Mouse (Mus musculus) kidney, embryonic 14.5 days (tissue): ENCODE results near the gene Plcd3. TPM values are rescaled to one million over a fixed set of nuclear protein-coding genes. Genes with fewer than 3 reads are reported as not detected.

ENCODE experiments used
- ATAC-seq: fragments of 200-750 bp; cut with Nextera tagmentation; 2 replicates; pipeline ENCODE4 v1.8.0; 2017; ENCODE audit warnings: moderate number of reproducible peaks, mild to moderate bottlenecking, moderate TSS enrichment, moderate library complexity; ENCODE audit not compliant: low FRiP score, low TSS enrichment
- H3K27ac ChIP-seq: fragments of 300-500 bp; sonication (generic); 2 replicates; pipeline ENCODE4 v1.5.1; 2014; ENCODE audit warnings: low read depth, mild to moderate bottlenecking, low read length, moderate library complexity, mixed read lengths
- H3K27me3 ChIP-seq: fragments of 300-500 bp; sonication (generic); 2 replicates; pipeline ENCODE4 v1.6.1; 2014; ENCODE audit warnings: mild to moderate bottlenecking, low read length; ENCODE audit not compliant: control insufficient read depth, insufficient read depth
- H3K36me3 ChIP-seq: fragments of 300-500 bp; sonication (generic); 2 replicates; pipeline ENCODE4 v1.6.1; 2014; ENCODE audit warnings: low read length, mixed read lengths; ENCODE audit not compliant: control insufficient read depth, insufficient read depth
- H3K4me1 ChIP-seq: fragments of 300-500 bp; sonication (generic); 2 replicates; pipeline ENCODE4 v1.6.1; 2014; ENCODE audit warnings: low read length, mixed read lengths; ENCODE audit not compliant: control insufficient read depth, insufficient read depth
- H3K4me2 ChIP-seq: fragments of 300-500 bp; sonication (generic); replicated peaks from 2 replicates; pipeline ENCODE4 v1.6.1; 2014; ENCODE audit warnings: low read depth, mild to moderate bottlenecking, low read length
- H3K4me3 ChIP-seq: fragments of 300-500 bp; sonication (generic); 2 replicates; pipeline ENCODE4 v1.5.1; 2014; ENCODE audit warnings: mild to moderate bottlenecking, low read length
- H3K9ac ChIP-seq: fragments of 300-500 bp; sonication (generic); 2 replicates; pipeline ENCODE4 v1.6.1; 2014; ENCODE audit warnings: low read depth, mild to moderate bottlenecking, low read length, moderate library complexity
- H3K9me3 ChIP-seq: fragments of 300-500 bp; sonication (generic); 2 replicates; pipeline ENCODE4 v1.6.1; 2016; ENCODE audit warnings: low read length; ENCODE audit not compliant: control insufficient read depth
- WGBS: fragments of 180-500 bp; shearing (Covaris S2); extraction: QIAGEN DNeasy Blood & Tissue Kit; methylation state at CpG from one replicate; pipeline ENCODE4 v1.1.7; 2014; 5-methylcytosine and 5-hydroxymethylcytosine counted together
- polyA plus RNA-seq: library from polyadenylated mRNA; unstranded; fragments of >200 nt; fragmentation: Nextera tagmentation; extraction: Ambion mirVana; gene quantifications from 2 replicates; pipeline ENCODE4 v1.2.1, GENCODE M21; 2014

Plcd3 gene
- 3.2 and 4.4 TPM in 2 replicates for polyA plus RNA-seq

GRCm38 (mm10) chr11:103101481-103101865 is at the start of gene Plcd3, which contains the start of gene Acbd4:
Gene Plcd3 (minus strand): TSS chr11:103101658.
Gene Acbd4 (plus strand): TSS chr11:103101682.
- H3K27ac ChIP-seq, result no peak within 1 kb of the TSS
- peaks cover 49% of the 10 kb centered on the region for H3K4me1 ChIP-seq
- no peaks in the 10 kb centered on the region for H3K36me3 ChIP-seq
- WGBS, result under 1% methylated on average over 34 of the region's 34 CpGs
- H3K27me3 ChIP-seq, result no peaks in the 10 kb centered on the region; the same call in 1 of the 2 replicates
- H3K4me2 ChIP-seq, result peak within 1 kb of the TSS; percentile 86
- ATAC-seq, result peak; percentile 55
- H3K4me3 ChIP-seq, result peak within 1 kb of the TSS; percentile 60
- peak within 1 kb of the TSS; percentile 61 for H3K9ac ChIP-seq
- no peaks in the 10 kb centered on the region for H3K9me3 ChIP-seq

GRCm38 (mm10) chr11:103149771-103150170 is 48.3 kb upstream of the Plcd3 start:
- H3K4me2 ChIP-seq, result no peak overlapping the region
- no peak overlapping the region for H3K9ac ChIP-seq
- peaks cover 5% of the 10 kb centered on the region; the same call in 1 of the 2 replicates for H3K4me1 ChIP-seq
- ATAC-seq, result no peak
- H3K4me3 ChIP-seq, result no peak overlapping the region
- H3K27me3 ChIP-seq, result no peaks in the 10 kb centered on the region
- H3K27ac ChIP-seq, result no peak overlapping the region
- no peaks in the 10 kb centered on the region for H3K9me3 ChIP-seq
- no peaks in the 10 kb centered on the region for H3K36me3 ChIP-seq
- WGBS, result 86% methylated on average over 4 of the region's 4 CpGs

GRCm38 (mm10) chr11:103147766-103148165 is 46.3 kb upstream of the Plcd3 start:
- H3K36me3 ChIP-seq, result no peaks in the 10 kb centered on the region
- no peak overlapping the region for H3K4me3 ChIP-seq
- H3K9me3 ChIP-seq, result no peaks in the 10 kb centered on the region
- no peak overlapping the region for H3K27ac ChIP-seq
- H3K4me1 ChIP-seq, result peaks cover 9% of the 10 kb centered on the region
- no peak overlapping the region for H3K9ac ChIP-seq
- no peaks in the 10 kb centered on the region for H3K27me3 ChIP-seq
- ATAC-seq, result no peak
- H3K4me2 ChIP-seq, result no peak overlapping the region
- WGBS, result 50% methylated on average over 4 of the region's 4 CpGs

DNA sequence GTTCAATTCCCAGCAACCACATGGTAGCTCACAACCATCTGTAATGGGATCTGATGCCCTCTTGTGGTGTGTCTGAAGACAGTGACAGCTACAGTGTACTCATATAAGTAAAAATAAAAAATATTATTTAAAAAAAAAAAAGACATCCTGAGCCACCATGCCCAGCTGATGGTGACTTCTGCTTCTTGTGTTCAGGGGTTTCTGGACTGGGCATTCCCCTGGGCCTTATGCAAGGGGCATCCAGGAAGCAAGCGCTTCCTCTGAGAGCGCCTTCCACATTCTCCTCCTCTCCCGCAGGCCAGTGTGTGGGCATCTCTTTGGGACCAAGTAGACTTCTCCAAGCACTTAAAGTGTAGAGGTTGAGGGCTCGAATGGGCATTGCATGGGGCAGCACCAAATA is 44.9 kb upstream of the Plcd3 start:
- ATAC-seq, result no peak
- no peaks in the 10 kb centered on the region for H3K9me3 ChIP-seq
- H3K4me3 ChIP-seq, result no peak overlapping the region
- H3K9ac ChIP-seq, result no peak overlapping the region
- no peak overlapping the region for H3K27ac ChIP-seq
- no peaks in the 10 kb centered on the region for H3K27me3 ChIP-seq
- H3K4me1 ChIP-seq, result peaks cover 23% of the 10 kb centered on the region
- H3K4me2 ChIP-seq, result no peak overlapping the region
- no peaks in the 10 kb centered on the region for H3K36me3 ChIP-seq
- WGBS, result 93% methylated on average over 4 of the region's 4 CpGs

GRCm38 (mm10) chr11:103144309-103145285 is 43.1 kb upstream of the Plcd3 start:
- Histone ChIP-seq H3K4me2 (no peak overlapping the region), H3K4me1 (peaks cover 29% of the 10 kb centered on the region), H3K9ac (no peak overlapping the region), H3K36me3 (no peaks in the 10 kb centered on the region), H3K4me3 (no peak overlapping the region), H3K9me3 (no peaks in the 10 kb centered on the region), H3K27me3 (no peaks in the 10 kb centered on the region), H3K27ac (no peak overlapping the region; the same call in 1 of the 2 replicates)
- ATAC-seq, result no peak
- 40% methylated on average over 12 of the region's 12 CpGs for WGBS

- H3K9ac ChIP-seq, result peak overlapping the region; percentile 40
Observed at GRCm38 (mm10) chr11:103142441-103143182, 41.2 kb upstream of the Plcd3 start.

GRCm38 (mm10) chr11:103141944-103142255 is 40.4 kb upstream of the Plcd3 start:
- H3K36me3 ChIP-seq, result peaks cover 6% of the 10 kb centered on the region; the same call in 1 of the 2 replicates
- H3K4me2 ChIP-seq, result peak overlapping the region; percentile 8; the same call in 1 of the 2 replicates
- WGBS, result 13% methylated on average over 1 of the region's 1 CpGs

More at GRCm38 (mm10) chr11:103142441-103143182, 41.2 kb upstream of the Plcd3 start:
- Histone ChIP-seq H3K4me1 (peaks cover 29% of the 10 kb centered on the region), H3K4me3 (peak overlapping the region; percentile 16), H3K9me3 (no peaks in the 10 kb centered on the region), H3K27ac (peak overlapping the region; percentile 79), H3K36me3 (peaks cover 6% of the 10 kb centered on the region; the same call in 1 of the 2 replicates), H3K4me2 (peak overlapping the region; percentile 35), H3K27me3 (no peaks in the 10 kb centered on the region)
- 23% methylated on average over 8 of the region's 8 CpGs for WGBS
- ATAC-seq, result peak; percentile 70

GRCm38 (mm10) chr11:103141101-103141943 is 39.9 kb upstream of the Plcd3 start:
- ATAC-seq, result peak; percentile 48; the same call in 1 of the 2 replicates
- no peaks in the 10 kb centered on the region for H3K9me3 ChIP-seq
- H3K36me3 ChIP-seq, result peaks cover 6% of the 10 kb centered on the region; the same call in 1 of the 2 replicates
- peak overlapping the region; percentile 40; the same call in 1 of the 2 replicates for H3K9ac ChIP-seq
- no peak overlapping the region for H3K4me3 ChIP-seq
- 18% methylated on average over 10 of the region's 11 CpGs for WGBS
- peak overlapping the region; percentile 8; the same call in 1 of the 2 replicates for H3K4me2 ChIP-seq
- H3K27ac ChIP-seq, result peak overlapping the region; percentile 79
- H3K4me1 ChIP-seq, result peaks cover 29% of the 10 kb centered on the region
- H3K27me3 ChIP-seq, result no peaks in the 10 kb centered on the region

More at GRCm38 (mm10) chr11:103141944-103142255, 40.4 kb upstream of the Plcd3 start:
- Histone ChIP-seq H3K4me1 (peaks cover 29% of the 10 kb centered on the region), H3K27me3 (no peaks in the 10 kb centered on the region), H3K27ac (peak overlapping the region; percentile 79), H3K9ac (peak overlapping the region; percentile 4; the same call in 1 of the 2 replicates), H3K4me3 (no peak overlapping the region), H3K9me3 (no peaks in the 10 kb centered on the region)
- ATAC-seq, result no peak
